Mouse (Mus musculus): ENCODE data around the gene Ptpa.

DNA sequence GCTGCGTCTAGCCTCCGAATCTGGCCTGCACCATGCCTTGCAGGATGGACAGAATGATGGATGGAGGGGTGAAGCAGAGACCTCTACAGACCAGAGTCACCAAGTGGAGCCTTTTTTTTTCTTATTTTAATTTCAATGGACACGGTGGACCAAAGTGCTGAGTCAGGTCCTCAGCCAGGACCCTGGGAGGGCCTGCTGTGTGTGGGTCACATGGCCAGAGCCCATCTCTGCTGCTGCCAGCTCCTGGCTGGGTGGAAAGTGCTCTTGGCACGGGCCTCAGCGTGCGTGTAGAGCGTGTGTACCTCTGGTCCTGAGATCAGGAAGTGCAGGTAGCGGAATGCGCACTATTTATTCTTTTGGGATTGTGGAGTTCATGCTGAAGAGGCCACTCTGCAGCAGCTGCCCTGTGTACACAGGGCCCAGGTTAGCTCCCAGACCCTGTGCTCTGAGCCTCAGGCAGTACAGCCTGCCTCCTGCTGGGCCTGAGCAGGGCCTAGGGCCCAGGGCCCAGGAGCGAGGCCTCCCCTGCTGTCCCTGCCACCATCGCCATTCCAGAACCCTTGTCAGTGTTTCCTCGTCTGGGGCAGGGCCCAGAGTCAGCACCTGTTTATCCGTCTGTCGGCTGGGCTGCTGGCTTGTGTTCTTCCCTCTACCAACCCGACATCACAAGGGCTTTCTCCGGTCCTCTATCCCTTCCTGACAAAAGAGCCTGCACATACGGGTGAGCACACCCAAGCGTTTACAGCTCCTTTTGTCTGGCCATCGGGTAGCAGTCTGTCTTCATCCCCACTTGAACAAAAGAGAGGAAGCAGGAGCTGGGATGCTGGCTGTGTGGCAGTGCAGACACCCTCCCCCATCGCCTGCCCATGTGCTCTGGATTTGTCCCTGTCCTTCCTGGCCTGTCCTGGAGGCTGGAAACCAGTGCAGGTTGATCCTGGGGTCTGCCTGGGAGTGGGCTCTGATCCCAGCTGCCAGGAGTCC lies 16.4 kb upstream of the Ptpa start:
- TF ChIP-seq POLR2A (IDR thresholded peaks at IDR 0.05; ENCODE audit: borderline replicate concordance, extremely low read depth, insufficient read depth, insufficient read length, poor library complexity, severe bottlenecking) (no peak), CTCF (IDR thresholded peaks at IDR 0.05; ENCODE audit: borderline replicate concordance, extremely low read depth, insufficient read depth, insufficient read length) (no peak)
